Mouse (Mus musculus) left cerebral cortex, adult 6 months (tissue): ENCODE data around the gene Ndufs4. TPM values are rescaled to one million over a fixed set of nuclear protein-coding genes. Genes with fewer than 3 reads are reported as not detected.

Experiments
- long read RNA-seq, 2 experiments: library from polyadenylated mRNA; unstranded; transcript quantifications; one replicate each; pipeline ENCODE4 v2.0.0; 2019 to 2020
- polyA plus RNA-seq: library from polyadenylated mRNA; unstranded; fragments of <200 nt; fragmentation: Nextera tagmentation; gene quantifications from 2 replicates; pipeline ENCODE4 v1.2.3, GENCODE M21; 2021

Ndufs4 gene
- polyA plus RNA-seq: 357 and 403 TPM in 2 replicates
- long read RNA-seq, experiment 1, transcript Ndufs4-201 (5 exons, 1,698 nt): major isoform, 92 of 110 reads
- long read RNA-seq, experiment 1, transcript Ndufs4-202 (4 exons, 571 nt): minor isoform, 6 of 110 reads
- long read RNA-seq, experiment 1, partial matches to known transcripts: 2 of 110 reads
- long read RNA-seq, experiment 1, other reads (novel, unspliced or antisense): 8 of 110 reads
- long read RNA-seq, experiment 2, transcript Ndufs4-201 (5 exons, 1,698 nt): major isoform, 214 of 253 reads
- long read RNA-seq, experiment 2, transcript Ndufs4-202 (4 exons, 571 nt): minor isoform, 14 of 253 reads
- long read RNA-seq, experiment 2, partial matches to known transcripts: 15 of 253 reads
- long read RNA-seq, experiment 2, other reads (novel, unspliced or antisense): 6 of 253 reads

DNA sequence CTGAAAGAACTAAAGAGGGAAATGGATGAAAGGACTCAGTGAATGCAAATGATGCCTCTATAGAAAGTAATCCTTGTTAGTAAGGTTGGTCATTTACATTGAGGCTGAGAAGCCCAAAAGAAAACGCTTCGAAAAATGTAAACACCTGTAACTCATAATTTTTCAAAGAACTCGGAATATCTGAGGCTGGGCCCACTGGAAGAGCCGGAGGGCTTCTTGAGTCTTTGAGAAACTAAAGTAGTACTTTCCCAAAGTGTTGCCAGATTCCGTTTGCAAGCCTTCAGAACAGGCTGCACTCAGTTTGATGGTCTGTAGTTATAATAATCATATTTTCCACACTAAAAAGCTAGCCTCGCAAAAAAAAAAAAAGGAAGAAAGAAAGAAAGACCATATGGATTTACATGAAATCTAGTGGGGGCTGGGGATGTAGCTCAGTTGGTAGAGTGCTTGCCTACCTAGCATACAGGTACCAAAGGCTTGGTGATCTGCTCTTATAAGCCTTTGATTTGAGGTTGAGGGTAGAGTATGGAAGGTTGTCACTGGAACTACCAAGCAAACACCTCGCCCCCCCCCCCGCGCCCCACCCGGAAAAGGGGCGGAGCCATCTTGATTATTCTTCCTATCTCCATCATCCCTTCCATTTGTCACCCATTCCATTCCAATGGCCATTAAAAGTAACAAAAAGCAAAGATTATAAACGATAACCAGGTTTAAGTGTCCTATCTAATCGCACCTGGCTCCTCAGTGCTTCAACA lies at the start of gene Ndufs4:
Gene Ndufs4 (minus strand): TSS at position 48 of the 755 bp plus-strand sequence.

Other genes starting within 250 kb of the Ndufs4 start
- gene Fst, start 70.7 kb upstream of the Ndufs4 start, polyA plus RNA-seq: 3.3 and 4.4 TPM in 2 replicates